Comparison of ENCODE assay signal across 10 mouse cellular contexts in the genomic region with DNA sequence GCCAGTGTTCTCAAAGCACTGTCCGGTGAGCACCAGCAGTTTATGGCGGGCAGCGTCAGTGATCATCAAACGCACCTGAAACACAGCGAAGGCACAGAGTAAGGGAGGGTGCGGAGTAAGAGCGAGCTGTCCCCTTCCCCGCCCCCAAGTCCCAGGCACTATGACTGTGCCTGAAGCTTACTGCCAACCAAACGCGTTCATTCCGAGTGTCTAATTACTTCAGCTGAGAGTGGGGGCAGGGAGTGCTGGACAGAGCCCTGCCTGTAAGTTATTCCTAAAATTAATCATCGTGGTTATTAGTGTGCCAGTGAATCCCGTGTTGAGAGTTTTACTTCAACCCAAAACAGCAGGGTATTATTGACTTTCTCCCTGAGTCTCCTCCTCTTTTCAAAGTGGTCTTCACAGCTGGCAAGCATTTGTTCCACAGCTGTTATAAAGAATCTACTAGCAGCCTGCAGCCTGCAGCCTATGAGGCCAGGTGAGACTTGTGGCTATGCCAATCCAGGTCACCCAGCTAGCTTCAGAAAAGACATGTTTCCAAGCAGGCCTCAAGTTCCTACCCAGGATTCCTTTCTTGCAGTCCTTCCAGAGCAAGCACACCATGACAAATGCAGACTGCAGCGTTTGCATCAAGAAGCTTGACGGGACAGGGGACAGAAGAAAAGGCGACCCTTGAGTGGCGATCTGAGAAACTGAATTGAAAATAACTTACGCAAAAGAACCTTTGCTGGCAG.
DNase-seq lines count a peak whose midpoint lies in the region; ATAC-seq and TF ChIP-seq lines count a peak whose summit lies in the region.
"Had no signal": no experiment of that assay in that cellular context is flagged by ENCODE, and none has a peak within 500 bp of the region (broad histone marks: within the 10 kb centered on the region; RNA-seq: fewer than 3 reads in every experiment).

No protein-coding gene starts in this region.

- no peaks in the 10 kb centered on the region for H3K27me3 ChIP-seq in forebrain, embryonic 11.5 days (ENCODE audit: control insufficient read depth, insufficient read depth, low read length)
- no peaks in the 10 kb centered on the region for H3K27me3 ChIP-seq in hindbrain, embryonic 14.5 days (ENCODE audit: control insufficient read depth, insufficient read depth, low read length)
- H3K27me3 ChIP-seq in myocyte (ENCODE audit: control insufficient read depth, insufficient read depth, insufficient read length), result no peaks in the 10 kb centered on the region

- no peaks in the 10 kb centered on the region for H3K9me3 ChIP-seq in forebrain, embryonic 11.5 days (ENCODE audit: control insufficient read depth, low read length)
- no peaks in the 10 kb centered on the region for H3K9me3 ChIP-seq in hindbrain, embryonic 14.5 days (ENCODE audit: control insufficient read depth, low read length)

- no peak for ATAC-seq in forebrain, embryonic 11.5 days (replicated peaks; ENCODE audit: low FRiP score)
- ATAC-seq in hindbrain, embryonic 14.5 days (ENCODE audit: low FRiP score), result no peak
- ATAC-seq in granulocyte monocyte progenitor cell, adult 5-6 weeks (replicated peaks; ENCODE audit: poor library complexity, severe bottlenecking), result no peak

- H3ac ChIP-seq in myocyte (ENCODE audit: control insufficient read depth, insufficient read length), result no peak overlapping the region

- TF ChIP-seq POLR2A in myocyte (IDR thresholded peaks at IDR 0.05; ENCODE audit: insufficient read length, low read depth), result no peak

- peaks cover 83% of the 10 kb centered on the region for H3K79me2 ChIP-seq in myocyte (ENCODE audit: control insufficient read depth, insufficient read depth)

- H3K4me3 ChIP-seq in layer of hippocampus, adult 2 months, result no peak overlapping the region
- peak overlapping the region; percentile 41 for H3K4me3 ChIP-seq in forebrain, embryonic 11.5 days (ENCODE audit: low read depth, low read length)
- no peak overlapping the region for H3K4me3 ChIP-seq in hindbrain, embryonic 14.5 days (replicated peaks; ENCODE audit: low read length)
- H3K4me3 ChIP-seq in myocyte, result peak overlapping the region; percentile 3

- no peak for DNase-seq in layer of hippocampus, adult 2 months (ENCODE audit: low spot score in 2 of 2)
- no peak for DNase-seq in layer of hippocampus, postnatal 25 days (ENCODE audit: extremely low spot score in 1 of 2, low spot score in 1 of 2)
- DNase-seq in forebrain, embryonic 11.5 days (ENCODE audit: low spot score), result no peak
- DNase-seq in hindbrain, embryonic 14.5 days (ENCODE audit: low spot score), result no peak
- DNase-seq in urinary bladder, adult 2 months (ENCODE audit: low spot score), result no peak
- no peak for DNase-seq in kidney, adult 9 months
- DNase-seq: lung, adult 18-20 months; thymus, postnatal 14 days had no signal

- H3K4me1 ChIP-seq in forebrain, embryonic 11.5 days (replicated peaks; ENCODE audit: control insufficient read depth, insufficient read depth, low read length), result peaks cover 27% of the 10 kb centered on the region
- H3K4me1 ChIP-seq in hindbrain, embryonic 14.5 days (replicated peaks; ENCODE audit: control insufficient read depth, insufficient read depth, low read length), result peaks cover 48% of the 10 kb centered on the region

- H3K36me3 ChIP-seq in forebrain, embryonic 11.5 days (ENCODE audit: control insufficient read depth, insufficient read depth, low read length), result peaks cover 27% of the 10 kb centered on the region
- H3K36me3 ChIP-seq in hindbrain, embryonic 14.5 days (replicated peaks; ENCODE audit: control insufficient read depth, insufficient read depth), result peaks cover 56% of the 10 kb centered on the region
- H3K36me3 ChIP-seq in myocyte (ENCODE audit: control insufficient read depth, insufficient read depth), result peaks cover 67% of the 10 kb centered on the region

- 36% methylated on average over 18 of the region's 18 CpGs for WGBS in forebrain, embryonic 11.5 days
- WGBS in hindbrain, embryonic 14.5 days, result 31% methylated on average over 18 of the region's 18 CpGs

- H3K27ac ChIP-seq in layer of hippocampus, adult 2 months, result peak overlapping the region; percentile 86; the same call in 1 of the 2 replicates
- H3K27ac ChIP-seq in forebrain, embryonic 11.5 days (ENCODE audit: low read depth, low read length), result peak overlapping the region; percentile 98
- peak overlapping the region; percentile 18; the same call in 1 of the 2 replicates for H3K27ac ChIP-seq in hindbrain, embryonic 14.5 days

- peak overlapping the region; percentile 70 for H3K4me2 ChIP-seq in forebrain, embryonic 11.5 days (ENCODE audit: low read depth, low read length, severe bottlenecking)
- H3K4me2 ChIP-seq in hindbrain, embryonic 14.5 days (replicated peaks), result peak overlapping the region; percentile 39
- peak overlapping the region; percentile 92 for H3K4me2 ChIP-seq in myocyte (ENCODE audit: low read depth)

- TF ChIP-seq CTCF in layer of hippocampus, adult 2 months (conservative IDR thresholded peaks at IDR 0.05), result no peak

- H3K9ac ChIP-seq in forebrain, embryonic 11.5 days (ENCODE audit: low read length), result peak overlapping the region; percentile 75
- no peak overlapping the region for H3K9ac ChIP-seq in hindbrain, embryonic 14.5 days

TF ChIP-seq in myocyte, 11 proteins besides CTCF, POLR2A, EP300 and RAD21:
- TF ChIP-seq TCF3 (IDR thresholded peaks at IDR 0.05; ENCODE audit: insufficient read length, low read depth) (peak; percentile 29), CEBPB (IDR thresholded peaks at IDR 0.05; ENCODE audit: insufficient read depth, poor library complexity, severe bottlenecking) (no peak), MYOG (IDR thresholded peaks at IDR 0.05; ENCODE audit: control insufficient read depth in 1 of 3, insufficient read depth in 1 of 3, insufficient read length in 2 of 3, low read depth in 2 of 3) (peak in 1 of 3 experiments; percentile 54), SRF (IDR thresholded peaks at IDR 0.05; ENCODE audit: control insufficient read depth, insufficient read length, low read depth) (no peak), E2F4 (IDR thresholded peaks at IDR 0.05; ENCODE audit: insufficient read depth) (no peak), MYOD1 (IDR thresholded peaks at IDR 0.05; ENCODE audit: control insufficient read depth in 1 of 3, insufficient read length in 2 of 3, low read depth in 2 of 3) (peak; percentile 5 to 53 (median 15)), POLR2AphosphoS2 (IDR thresholded peaks at IDR 0.05; ENCODE audit: insufficient read length, low read depth) (peak; percentile 15), USF1 (IDR thresholded peaks at IDR 0.05; ENCODE audit: low read depth) (no peak), TCF12 (IDR thresholded peaks at IDR 0.05; ENCODE audit: insufficient read depth, poor library complexity, severe bottlenecking) (no peak), MAX (IDR thresholded peaks at IDR 0.05; ENCODE audit: low read depth) (no peak), REST (IDR thresholded peaks at IDR 0.05; ENCODE audit: insufficient read depth, insufficient read length) (peak; percentile 23)

Comparison
In these comparisons a context has a peak if more than half of its experiments do, and no peak if none do; other contexts are left out.
1. H3K27ac ChIP-seq: peak in every context shown above with its lines; median percentile 98 in forebrain, embryonic 11.5 days; 86 in layer of hippocampus, adult 2 months; 18 in hindbrain, embryonic 14.5 days.
2. H3K4me3 ChIP-seq: peak in forebrain, embryonic 11.5 days (single experiment) and myocyte (single experiment); none in layer of hippocampus, adult 2 months (single experiment) and hindbrain, embryonic 14.5 days (single experiment).
3. H3K4me2 ChIP-seq: peak in every context shown above with its lines; median percentile 92 in myocyte; 70 in forebrain, embryonic 11.5 days; 39 in hindbrain, embryonic 14.5 days.